Mouse (Mus musculus) gastrocnemius, adult 2 months (tissue): ENCODE results near the gene Micall2. TPM values are rescaled to one million over a fixed set of nuclear protein-coding genes. Genes with fewer than 3 reads are reported as not detected.

Experiments
- DNase-seq: peaks from one replicate; pipeline ENCODE4 v3.0.0; 2022
- H3K27ac ChIP-seq: fragments of 200-600 bp; 2 replicates; pipeline ENCODE4 v1.8.1; 2022; ENCODE audit warnings: mild to moderate bottlenecking
- H3K4me3 ChIP-seq: fragments of 200-600 bp; 2 replicates; pipeline ENCODE4 v1.8.1; 2022; ENCODE audit warnings: mild to moderate bottlenecking, moderate library complexity
- CTCF ChIP-seq: fragments of 200-600 bp; IDR thresholded peaks from 2 replicates; pipeline ENCODE4 v1.8.1; 2022; ENCODE audit warnings: antibody characterized with exemption, mild to moderate bottlenecking, moderate library complexity
- intact Hi-C: fragments of 180-260 bp; cut with DNase I; formaldehyde crosslinking; loops from one replicate; pipeline ENCODE4 v1.15.1; 2025
- microRNA-seq: library from miRNA; unstranded; fragments of <30 nt; microRNA quantifications from one replicate; pipeline ENCODE4 v1.2.0, GENCODE M21; 2021
- total RNA-seq, 2 experiments: library from RNA; stranded (reverse); gene quantifications; 2 replicates each; pipeline ENCODE4 v1.2.3; 2021

The Micall2 gene
- total RNA-seq, 2 experiments from 2014 or later: 0.61 to 0.95 TPM

DNA sequence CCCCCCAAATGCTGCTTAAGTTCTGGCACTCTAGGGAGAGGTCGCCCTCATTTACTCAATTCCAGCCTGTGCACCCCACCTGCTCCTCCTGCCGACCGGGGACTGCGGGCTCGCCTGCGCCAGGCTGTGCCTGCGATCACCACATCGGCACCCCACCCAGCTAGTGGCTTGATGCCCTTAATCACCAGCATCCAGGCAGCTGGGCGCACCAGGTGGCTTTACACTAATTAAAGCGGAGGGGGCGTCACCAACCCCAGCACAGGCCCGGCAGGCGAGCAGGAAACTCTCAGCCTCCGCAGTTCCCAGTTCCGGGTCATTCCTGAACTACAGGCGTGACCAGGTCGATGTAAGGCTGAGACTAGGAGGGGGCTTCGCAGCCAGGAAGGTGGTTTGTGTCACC, 76.8 kb downstream of the Micall2 start:
- Histone ChIP-seq H3K4me3 (no peak overlapping the region), H3K27ac (no peak overlapping the region)
- TF ChIP-seq CTCF: no peak
- DNase-seq: no peak
- intact Hi-C loops: no loop called here

DNA sequence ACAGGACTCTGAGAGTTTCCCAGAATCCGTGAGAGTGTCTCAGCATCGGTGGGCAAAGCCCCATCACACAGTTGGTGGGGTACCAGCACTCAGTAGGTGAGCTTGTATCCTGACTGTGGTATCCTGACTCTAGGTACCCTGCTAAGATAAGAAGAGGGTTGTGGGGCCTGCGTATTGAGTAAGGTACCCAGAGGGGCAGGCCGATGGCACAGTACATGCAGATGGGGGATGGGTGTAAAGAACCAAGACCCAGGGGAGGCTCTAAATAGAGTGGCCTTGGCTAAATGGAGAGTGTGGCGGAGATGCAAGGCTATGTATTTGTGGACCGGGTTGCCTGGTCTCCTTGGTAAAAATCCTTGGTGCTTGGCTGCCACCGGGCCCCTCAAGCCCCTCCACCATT, 77.3 kb downstream of the Micall2 start:
- H3K4me3 ChIP-seq: no peak overlapping the region
- no peak for DNase-seq
- no peak overlapping the region for H3K27ac ChIP-seq
- no peak for TF ChIP-seq CTCF
- intact Hi-C loops: no loop called here

DNA sequence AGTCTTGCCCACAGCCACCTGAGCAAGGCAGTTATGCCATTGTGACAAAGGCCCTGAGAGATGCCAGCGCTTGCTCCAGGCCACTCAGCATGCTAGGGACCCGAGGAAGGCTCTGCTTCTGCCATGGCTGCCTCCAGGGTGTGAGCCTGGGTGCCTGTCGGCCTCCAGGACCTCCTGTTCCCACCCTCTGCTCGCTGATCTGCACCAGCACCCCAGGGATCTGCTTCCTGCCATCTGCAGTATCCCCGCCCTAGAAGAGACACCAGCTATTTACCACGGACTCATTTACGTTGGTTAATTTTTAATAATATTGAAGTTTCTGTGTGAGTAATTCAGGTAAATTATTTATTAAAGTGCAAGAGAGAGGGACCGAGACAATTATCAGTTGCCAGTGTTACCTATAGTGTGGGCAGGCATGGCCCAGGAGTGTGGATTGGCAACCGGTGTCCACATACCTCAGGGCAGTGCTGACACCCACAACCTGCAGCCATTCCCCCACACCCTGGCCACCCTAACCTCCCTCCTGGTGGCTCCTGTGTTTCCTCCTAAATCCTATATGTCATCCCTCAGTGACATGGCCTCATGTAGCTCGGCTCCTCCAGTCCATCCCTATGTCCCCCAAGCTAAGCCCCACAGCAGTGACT, 78.1 kb downstream of the Micall2 start:
- no peak for DNase-seq
- intact Hi-C loops: no loop called here
- Histone ChIP-seq H3K4me3 (no peak overlapping the region), H3K27ac (no peak overlapping the region)
- no peak for TF ChIP-seq CTCF

Small RNA genes within 50 kb of the gene (microRNA-seq; reads per million reads assigned to microRNA genes)
- gene Mir7037: not detected

Other genes starting within 250 kb of the Micall2 start
- gene Uncx, start 192.8 kb downstream of the Micall2 start, total RNA-seq: not detected
- gene Ints1, start 39.3 kb upstream of the Micall2 start, total RNA-seq: 10 to 100 TPM; 32.8 to 40.4 TPM
- gene Mafk, start 55.2 kb upstream of the Micall2 start, total RNA-seq: 10 to 100 TPM; 14.9 to 23.8 TPM
- gene Tmem184a, start 83.6 kb upstream of the Micall2 start, total RNA-seq: under 1 TPM; 0.87 to 0.95 TPM
- gene Gm26938, start 90.1 kb upstream of the Micall2 start, total RNA-seq: not detected
- gene Psmg3, start 90.5 kb upstream of the Micall2 start, total RNA-seq: 10 to 100 TPM in 1 of 2 experiments, 1 to 10 TPM in 1; 7.7 to 10.6 TPM
- not detected for gene Elfn1, start 171.6 kb upstream of the Micall2 start, total RNA-seq